Mouse (Mus musculus): ENCODE measurements around the gene Gzmb. TPM values are rescaled to one million over a fixed set of nuclear protein-coding genes. Genes with fewer than 3 reads are reported as not detected.
"Not testable (repeated sequence)": the region's sequence is repeated elsewhere in the genome, so short reads cannot be mapped to it uniquely, and the experiment has no call there.

Gene Gzmb
- polyA plus RNA-seq, 1 experiment = not detected

- no peaks in the 10 kb centered on the region for H3K36me3 ChIP-seq (ENCODE audit: control insufficient read depth)
- H3K4me1 ChIP-seq (ENCODE audit: control insufficient read depth) = no peaks in the 10 kb centered on the region
- H3K4me3 ChIP-seq (replicated peaks) = no peak overlapping the region
- H3K27me3 ChIP-seq (ENCODE audit: control insufficient read depth) = no peaks in the 10 kb centered on the region
- TF ChIP-seq TAL1 (IDR thresholded peaks at IDR 0.05; ENCODE audit: low read length) (no peak), GATA1 (IDR thresholded peaks at IDR 0.05; ENCODE audit: low read length) (no peak)
- H3K9me3 ChIP-seq (ENCODE audit: control insufficient read depth, low read length) = no peaks in the 10 kb centered on the region
Observed at GRCm38 (mm10) chr14:56287806-56288205, 25.7 kb upstream of the Gzmb start.

- no peak overlapping the region for H3K4me3 ChIP-seq (replicated peaks)
- H3K36me3 ChIP-seq (ENCODE audit: control insufficient read depth) = no peaks in the 10 kb centered on the region
- no peaks in the 10 kb centered on the region for H3K27me3 ChIP-seq (ENCODE audit: control insufficient read depth)
- no peaks in the 10 kb centered on the region for H3K9me3 ChIP-seq (ENCODE audit: control insufficient read depth, low read length)
- no peaks in the 10 kb centered on the region for H3K4me1 ChIP-seq (ENCODE audit: control insufficient read depth)
- TF ChIP-seq GATA1 (IDR thresholded peaks at IDR 0.05; ENCODE audit: low read length) = no peak
- TF ChIP-seq TAL1 (IDR thresholded peaks at IDR 0.05; ENCODE audit: low read length) = no peak
Observed at GRCm38 (mm10) chr14:56284356-56285325, 22.6 kb upstream of the Gzmb start.

GRCm38 (mm10) chr14:56283816-56284215, 21.8 kb upstream of the Gzmb start:
- Histone ChIP-seq H3K4me3 (replicated peaks) (no peak overlapping the region), H3K27me3 (ENCODE audit: control insufficient read depth) (no peaks in the 10 kb centered on the region), H3K9me3 (ENCODE audit: control insufficient read depth, low read length) (no peaks in the 10 kb centered on the region), H3K4me1 (ENCODE audit: control insufficient read depth) (no peaks in the 10 kb centered on the region), H3K36me3 (ENCODE audit: control insufficient read depth) (no peaks in the 10 kb centered on the region)
- TF ChIP-seq GATA1 (IDR thresholded peaks at IDR 0.05; ENCODE audit: low read length) (no peak), TAL1 (IDR thresholded peaks at IDR 0.05; ENCODE audit: low read length) (no peak)

- H3K36me3 ChIP-seq (ENCODE audit: control insufficient read depth) = no peaks in the 10 kb centered on the region
- no peaks in the 10 kb centered on the region for H3K27me3 ChIP-seq (ENCODE audit: control insufficient read depth)
- H3K4me1 ChIP-seq (ENCODE audit: control insufficient read depth) = no peaks in the 10 kb centered on the region
- no peaks in the 10 kb centered on the region for H3K9me3 ChIP-seq (ENCODE audit: control insufficient read depth, low read length)
- TF ChIP-seq TAL1 (IDR thresholded peaks at IDR 0.05; ENCODE audit: low read length) = no peak
- TF ChIP-seq GATA1 (IDR thresholded peaks at IDR 0.05; ENCODE audit: low read length) = no peak
- no peak overlapping the region for H3K4me3 ChIP-seq (replicated peaks)
Observed at GRCm38 (mm10) chr14:56281090-56281489, 19.0 kb upstream of the Gzmb start.

- not testable (repeated sequence) for H3K4me3 ChIP-seq (replicated peaks); H3K9me3 ChIP-seq (ENCODE audit: control insufficient read depth, low read length); H3K4me1 ChIP-seq (ENCODE audit: control insufficient read depth); H3K27me3 ChIP-seq (ENCODE audit: control insufficient read depth); H3K36me3 ChIP-seq (ENCODE audit: control insufficient read depth)
Observed at GRCm38 (mm10) chr14:56278691-56279090, 16.6 kb upstream of the Gzmb start.

GRCm38 (mm10) chr14:56276096-56276495, 14.0 kb upstream of the Gzmb start:
- H3K4me3 ChIP-seq (replicated peaks); H3K36me3 ChIP-seq (ENCODE audit: control insufficient read depth); H3K4me1 ChIP-seq (ENCODE audit: control insufficient read depth); H3K9me3 ChIP-seq (ENCODE audit: control insufficient read depth, low read length); H3K27me3 ChIP-seq (ENCODE audit: control insufficient read depth): not testable (repeated sequence)

GRCm38 (mm10) chr14:56266109-56266508, 4.0 kb upstream of the Gzmb start:
- Histone ChIP-seq H3K27me3 (ENCODE audit: control insufficient read depth) (no peaks in the 10 kb centered on the region), H3K9me3 (ENCODE audit: control insufficient read depth, low read length) (no peaks in the 10 kb centered on the region), H3K4me3 (replicated peaks) (no peak overlapping the region), H3K36me3 (ENCODE audit: control insufficient read depth) (no peaks in the 10 kb centered on the region), H3K4me1 (ENCODE audit: control insufficient read depth) (no peaks in the 10 kb centered on the region)
- TF ChIP-seq TAL1 (IDR thresholded peaks at IDR 0.05; ENCODE audit: low read length) (no peak), GATA1 (IDR thresholded peaks at IDR 0.05; ENCODE audit: low read length) (no peak)

GRCm38 (mm10) chr14:56240409-56240808, 21.7 kb downstream of the Gzmb start:
- H3K4me3 ChIP-seq (replicated peaks) = no peak overlapping the region
- H3K9me3 ChIP-seq (ENCODE audit: control insufficient read depth, low read length) = no peaks in the 10 kb centered on the region
- no peaks in the 10 kb centered on the region for H3K36me3 ChIP-seq (ENCODE audit: control insufficient read depth)
- no peaks in the 10 kb centered on the region for H3K4me1 ChIP-seq (ENCODE audit: control insufficient read depth)
- no peaks in the 10 kb centered on the region for H3K27me3 ChIP-seq (ENCODE audit: control insufficient read depth)
- no peak for TF ChIP-seq TAL1 (IDR thresholded peaks at IDR 0.05; ENCODE audit: low read length)
- no peak for TF ChIP-seq GATA1 (IDR thresholded peaks at IDR 0.05; ENCODE audit: low read length)

GRCm38 (mm10) chr14:56234556-56234955, 27.5 kb downstream of the Gzmb start, which contains the start of gene Gzmc:
Gzmc (minus strand) TSS chr14:56234656.
- TF ChIP-seq GATA1 (IDR thresholded peaks at IDR 0.05; ENCODE audit: low read length) (no peak), TAL1 (IDR thresholded peaks at IDR 0.05; ENCODE audit: low read length) (no peak)
- no peaks in the 10 kb centered on the region for H3K9me3 ChIP-seq (ENCODE audit: control insufficient read depth, low read length)
- no peaks in the 10 kb centered on the region for H3K4me1 ChIP-seq (ENCODE audit: control insufficient read depth)

GRCm38 (mm10) chr14:56211317-56211716, 50.7 kb downstream of the Gzmb start, which contains the start of gene Gzmf:
Gzmf (minus strand) TSS chr14:56211417.
- Histone ChIP-seq H3K4me3 (replicated peaks) (no peak within 1 kb of the TSS), H3K4me1 (ENCODE audit: control insufficient read depth) (no peaks in the 10 kb centered on the region), H3K36me3 (ENCODE audit: control insufficient read depth) (no peaks in the 10 kb centered on the region), H3K9me3 (ENCODE audit: control insufficient read depth, low read length) (no peaks in the 10 kb centered on the region), H3K27me3 (ENCODE audit: control insufficient read depth) (no peaks in the 10 kb centered on the region)
- TF ChIP-seq TAL1 (IDR thresholded peaks at IDR 0.05; ENCODE audit: low read length) = no peak
- TF ChIP-seq GATA1 (IDR thresholded peaks at IDR 0.05; ENCODE audit: low read length) = no peak

More at GRCm38 (mm10) chr14:56234556-56234955, 27.5 kb downstream of the Gzmb start, which contains the start of gene Gzmc:
- Histone ChIP-seq H3K36me3 (ENCODE audit: control insufficient read depth) (no peaks in the 10 kb centered on the region), H3K27me3 (ENCODE audit: control insufficient read depth) (no peaks in the 10 kb centered on the region), H3K4me3 (replicated peaks) (no peak within 1 kb of the TSS)

Other genes starting within 250 kb of the Gzmb start
- not detected in 2 replicates for gene Mcpt1, start 244.3 kb downstream of the Gzmb start, polyA plus RNA-seq (2012)
- gene Mcpt9, start 231.8 kb downstream of the Gzmb start, polyA plus RNA-seq (2012) = not detected in 2 replicates
- not detected in 2 replicates for gene Mcpt2, start 220.2 kb downstream of the Gzmb start, polyA plus RNA-seq (2012)
- gene Mcpt4, start 199.9 kb downstream of the Gzmb start, polyA plus RNA-seq (2012) = not detected in 2 replicates
- gene Mcpt8, start 177.0 kb downstream of the Gzmb start, polyA plus RNA-seq (2012) = 0.31 and 0.52 TPM in 2 replicates
- gene Ctsg, start 159.7 kb downstream of the Gzmb start, polyA plus RNA-seq (2012) = 0.31 and 0.42 TPM in 2 replicates
- gene Gzme, start 141.6 kb downstream of the Gzmb start, polyA plus RNA-seq (2012) = not detected in 2 replicates
- not detected in 2 replicates for gene Gzmd, start 129.7 kb downstream of the Gzmb start, polyA plus RNA-seq (2012)
- gene Gzmg, start 102.7 kb downstream of the Gzmb start, polyA plus RNA-seq (2012) = not detected in 2 replicates
- gene Gzmn, start 87.7 kb downstream of the Gzmb start, polyA plus RNA-seq (2012) = not detected in 2 replicates
- not detected in 2 replicates for gene Gzmf, start 50.8 kb downstream of the Gzmb start, polyA plus RNA-seq (2012)
- gene Gzmc, start 27.6 kb downstream of the Gzmb start, polyA plus RNA-seq (2012) = not detected in 2 replicates
- not detected in 2 replicates for gene Atp12a, start 102.8 kb upstream of the Gzmb start, polyA plus RNA-seq (2012)
- gene Rnf17, start 140.3 kb upstream of the Gzmb start, polyA plus RNA-seq (2012) = not detected in 2 replicates

Measured in erythroblast, embryonic 14.5 days (primary cell).